Mouse (Mus musculus) heart, embryonic 16.5 days (tissue): ENCODE results near the gene Alyref. TPM values are rescaled to one million over a fixed set of nuclear protein-coding genes. Genes with fewer than 3 reads are reported as not detected.
"Not testable (repeated sequence)": the region's sequence is repeated elsewhere in the genome, so short reads cannot be mapped to it uniquely, and the experiment has no call there.

Source experiments
- ATAC-seq: fragments of 200-750 bp; cut with Nextera tagmentation; replicated peaks from 2 replicates; pipeline ENCODE4 v1.8.0; 2017; ENCODE audit warnings: moderate number of reproducible peaks; ENCODE audit not compliant: insufficient read depth, low FRiP score; ENCODE audit errors: extremely low read depth
- H3K27ac ChIP-seq: fragments of 300-500 bp; sonication (generic); 2 replicates; pipeline ENCODE4 v1.5.1; 2014; ENCODE audit warnings: mild to moderate bottlenecking, low read length, control low read depth, moderate library complexity
- H3K27me3 ChIP-seq: fragments of 300-500 bp; sonication (generic); 2 replicates; pipeline ENCODE4 v1.6.1; 2014; ENCODE audit warnings: low read length, mixed read lengths; ENCODE audit not compliant: control insufficient read depth, insufficient read depth
- H3K36me3 ChIP-seq: fragments of 300-500 bp; sonication (generic); 2 replicates; pipeline ENCODE4 v1.6.1; 2014; ENCODE audit not compliant: control insufficient read depth, insufficient read depth
- H3K4me1 ChIP-seq: fragments of 300-500 bp; sonication (generic); 2 replicates; pipeline ENCODE4 v1.6.1; 2014; ENCODE audit warnings: low read length, mixed read lengths; ENCODE audit not compliant: control insufficient read depth, insufficient read depth
- H3K4me2 ChIP-seq: fragments of 300-500 bp; sonication (generic); 2 replicates; pipeline ENCODE4 v1.6.1; 2014; ENCODE audit warnings: low read depth, mild to moderate bottlenecking, control low read depth, low read length
- H3K4me3 ChIP-seq: fragments of 300-500 bp; sonication (generic); 2 replicates; pipeline ENCODE4 v1.5.1; 2014; ENCODE audit warnings: mild to moderate bottlenecking, control low read depth, low read length
- H3K9ac ChIP-seq: fragments of 300-500 bp; sonication (generic); 2 replicates; pipeline ENCODE4 v1.6.1; 2014; ENCODE audit warnings: low read length, control low read depth
- H3K9me3 ChIP-seq: fragments of 300-500 bp; sonication (generic); replicated peaks from 2 replicates; pipeline ENCODE4 v1.6.1; 2016; ENCODE audit warnings: low read length; ENCODE audit not compliant: control insufficient read depth
- WGBS: fragments of 180-500 bp; shearing (Covaris S2); extraction: QIAGEN DNeasy Blood & Tissue Kit; methylation state at CpG from one replicate; pipeline ENCODE4 v1.1.7; 2014; 5-methylcytosine and 5-hydroxymethylcytosine counted together
- polyA plus RNA-seq: library from polyadenylated mRNA; unstranded; fragments of >200 nt; fragmentation: Nextera tagmentation; extraction: Ambion mirVana; gene quantifications from 2 replicates; pipeline ENCODE4 v1.2.1, GENCODE M21; 2015

Alyref gene
- polyA plus RNA-seq, 1 experiment from 2014 or later, result 229 TPM

DNA sequence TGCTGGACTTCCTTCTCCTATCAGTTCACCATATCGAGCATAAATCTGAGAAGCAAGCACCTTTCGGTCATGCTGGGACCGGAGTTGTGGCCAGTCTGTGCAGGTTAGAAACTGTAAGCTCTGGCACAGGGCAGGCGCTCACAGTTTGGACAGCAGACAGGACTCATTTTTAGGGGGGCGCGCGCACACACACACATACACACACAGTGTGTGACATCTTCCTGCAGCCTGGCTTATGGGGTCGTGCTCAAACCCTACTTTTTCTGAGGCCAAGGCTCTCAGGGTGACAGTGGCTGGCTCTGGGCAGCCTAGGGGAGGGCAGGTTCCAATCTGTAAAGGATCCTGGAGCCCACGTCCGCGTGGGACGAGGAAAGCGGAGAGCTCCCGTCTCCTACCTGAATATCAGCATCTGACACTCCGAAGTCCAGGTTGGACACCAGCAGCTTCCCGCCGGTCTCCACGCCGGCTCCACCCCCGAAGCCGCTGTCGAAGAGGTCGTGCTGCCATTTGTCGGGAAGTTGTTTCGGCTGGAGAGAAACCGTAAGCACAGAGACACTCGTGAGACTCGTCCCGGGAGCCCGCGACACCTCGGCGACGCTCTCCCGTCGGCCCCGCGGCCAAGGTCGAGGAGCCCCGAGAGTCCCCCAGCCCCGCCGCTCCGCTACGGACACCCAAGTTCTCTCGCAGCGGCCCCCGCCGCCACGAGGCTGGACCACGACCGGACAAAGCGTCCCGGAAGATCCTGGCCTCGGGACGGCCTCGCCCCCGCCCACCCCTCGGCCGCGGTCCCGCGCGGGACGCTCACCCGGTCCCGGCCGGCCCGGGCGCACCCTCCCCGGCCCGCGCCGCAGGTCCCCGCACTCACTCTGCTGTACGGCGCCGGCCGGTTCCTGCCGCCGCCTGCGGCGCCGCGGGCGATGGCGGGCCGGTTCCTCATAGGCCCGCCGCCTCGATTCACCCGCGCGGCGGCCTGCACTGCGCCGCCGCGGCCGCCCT, 627 bp downstream of the Alyref start:
- Histone ChIP-seq H3K4me1 (peaks cover 17% of the 10 kb centered on the region), H3K36me3 (peaks cover 40% of the 10 kb centered on the region), H3K4me2 (peak overlapping the region; percentile 77), H3K4me3 (peak overlapping the region; percentile 91), H3K27ac (peak overlapping the region; percentile 88), H3K27me3 (no peaks in the 10 kb centered on the region), H3K9me3 (no peaks in the 10 kb centered on the region), H3K9ac (peak overlapping the region; percentile 88)
- ATAC-seq, result peak; percentile 20
- WGBS, result 3% methylated on average over 88 of the region's 99 CpGs

GRCm38 (mm10) chr11:120588531-120588930, 9.6 kb downstream of the Alyref start:
- Histone ChIP-seq H3K36me3 (peaks cover 65% of the 10 kb centered on the region), H3K4me2 (no peak overlapping the region), H3K4me3 (no peak overlapping the region), H3K27ac (no peak overlapping the region), H3K27me3 (no peaks in the 10 kb centered on the region), H3K9me3 (peaks cover 3% of the 10 kb centered on the region; the same call in 1 of the 2 replicates), H3K9ac (no peak overlapping the region), H3K4me1 (no peaks in the 10 kb centered on the region)
- no peak for ATAC-seq
- WGBS, result 80% methylated on average over 6 of the region's 6 CpGs

- Histone ChIP-seq H3K4me3 (no peak overlapping the region), H3K4me1 (peaks cover 20% of the 10 kb centered on the region), H3K4me2 (no peak overlapping the region), H3K27me3 (no peaks in the 10 kb centered on the region), H3K27ac (no peak overlapping the region), H3K36me3 (peaks cover 41% of the 10 kb centered on the region), H3K9me3 (peaks cover 3% of the 10 kb centered on the region; the same call in 1 of the 2 replicates), H3K9ac (no peak overlapping the region)
- no peak for ATAC-seq
- WGBS, result 97% methylated on average over 1 of the region's 1 CpGs
These were observed 14.2 kb downstream of the Alyref start for GRCm38 (mm10) chr11:120583937-120584336.

DNA sequence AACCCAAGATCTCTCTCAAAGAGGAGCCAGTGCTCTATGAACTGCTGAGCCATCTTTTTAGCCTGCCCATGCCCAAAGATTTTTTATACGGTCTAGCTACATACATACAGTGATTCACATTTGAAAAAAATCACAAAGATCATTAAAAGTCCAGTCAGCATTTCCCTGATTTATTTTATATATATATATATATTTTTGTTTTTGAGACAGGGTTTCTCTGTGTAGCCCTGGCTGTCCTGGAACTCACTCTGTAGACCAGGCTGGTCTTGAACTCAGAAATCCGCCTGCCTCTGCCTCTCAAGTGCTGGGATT, 15.2 kb downstream of the Alyref start:
- WGBS, result 93% methylated on average over 2 of the region's 2 CpGs
- peaks cover 44% of the 10 kb centered on the region for H3K36me3 ChIP-seq
- H3K4me3 ChIP-seq, ATAC-seq, H3K9ac ChIP-seq, H3K9me3 ChIP-seq, H3K4me2 ChIP-seq, H3K27me3 ChIP-seq, H3K27ac ChIP-seq: not testable (repeated sequence)
- H3K4me1 ChIP-seq, result peaks cover 20% of the 10 kb centered on the region

DNA sequence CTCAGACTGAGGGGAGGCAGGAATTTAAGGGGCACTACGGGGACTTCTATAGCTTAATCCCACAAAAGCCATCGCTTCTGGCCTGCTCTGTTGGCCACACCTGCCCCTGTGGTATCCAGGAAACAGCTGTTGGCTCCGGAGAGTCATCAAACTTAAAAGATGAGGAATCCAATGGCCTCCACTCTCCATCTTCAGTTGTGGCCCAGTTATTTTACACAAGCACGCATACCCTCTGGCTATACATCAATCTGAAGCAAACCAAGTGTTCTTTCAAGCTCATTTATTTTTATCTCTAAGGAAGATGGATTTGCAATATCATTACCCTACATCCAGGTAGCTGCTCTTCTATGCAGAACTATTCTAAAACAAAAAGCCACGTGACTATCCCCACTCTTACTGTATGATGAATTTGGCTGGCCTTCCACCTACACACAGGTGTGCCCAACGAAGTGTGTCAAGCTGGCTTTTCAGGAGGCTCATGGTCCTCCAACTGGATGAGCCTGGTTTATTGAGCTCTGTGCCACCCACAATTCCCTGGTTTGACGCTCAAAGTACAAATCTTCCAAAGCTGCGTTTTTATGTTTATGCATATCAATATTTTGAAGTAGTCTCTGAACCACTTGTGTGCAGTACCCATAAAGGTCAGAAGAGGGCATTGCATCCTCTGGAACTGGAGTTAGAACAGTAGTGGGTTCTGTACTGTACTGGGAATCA, 15.7 kb downstream of the Alyref start:
- ATAC-seq, result no peak
- H3K4me3 ChIP-seq, result peak overlapping the region; percentile 92
- H3K4me2 ChIP-seq, result peak overlapping the region; percentile 94
- peak overlapping the region; percentile 92 for H3K27ac ChIP-seq
- peaks cover 46% of the 10 kb centered on the region for H3K36me3 ChIP-seq
- WGBS, result 78% methylated on average over 8 of the region's 8 CpGs
- peaks cover 3% of the 10 kb centered on the region; the same call in 1 of the 2 replicates for H3K9me3 ChIP-seq
- H3K4me1 ChIP-seq, result peaks cover 20% of the 10 kb centered on the region
- H3K9ac ChIP-seq, result peak overlapping the region; percentile 95
- H3K27me3 ChIP-seq, result no peaks in the 10 kb centered on the region

DNA sequence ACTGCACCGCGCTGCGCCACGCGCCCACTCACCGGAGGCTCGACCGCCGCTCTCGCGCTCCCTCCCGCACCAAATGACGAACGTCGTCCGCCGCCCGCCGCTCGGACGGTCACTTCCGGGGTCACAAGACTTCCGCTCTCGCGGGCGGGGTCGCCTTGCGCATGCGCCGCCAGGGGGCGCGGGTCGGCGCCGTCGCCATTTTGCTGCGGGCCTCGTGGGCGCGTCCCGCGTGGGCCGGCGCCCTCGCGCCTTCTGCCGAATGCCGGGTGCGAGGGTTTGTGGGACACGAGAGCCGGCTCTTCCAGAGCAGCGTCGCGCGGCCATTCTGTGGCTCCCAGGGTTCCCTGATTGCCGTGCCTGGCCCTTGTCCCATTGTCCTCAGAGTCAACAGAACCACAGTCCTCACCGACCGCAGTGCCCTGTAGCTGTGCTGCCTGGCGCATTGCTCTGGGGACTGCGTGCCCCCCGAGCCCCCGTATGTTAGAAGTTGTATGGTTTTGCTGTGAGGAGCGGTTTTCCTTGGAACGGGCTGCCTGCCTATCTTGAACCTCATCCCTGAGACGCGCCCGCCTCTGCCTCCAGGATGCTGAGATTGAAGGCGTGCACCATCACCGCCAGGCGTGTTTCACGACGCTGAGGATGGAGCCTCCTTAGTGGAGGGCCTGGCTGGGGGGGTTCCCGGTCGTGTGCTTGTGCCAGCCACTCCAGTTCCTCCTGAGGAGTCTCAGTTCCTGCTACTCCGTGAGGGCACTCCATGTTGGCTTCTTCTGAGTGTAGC, 16.5 kb downstream of the Alyref start, which contains the start of gene Arhgdia:
Gene Arhgdia, minus strand, starts transcription at position 135 of the 778 bp plus-strand sequence.
- H3K27ac ChIP-seq, result peak within 1 kb of the TSS; percentile 92
- H3K36me3 ChIP-seq, result peaks cover 42% of the 10 kb centered on the region

GRCm38 (mm10) chr11:120580871-120581331, 17.3 kb downstream of the Alyref start:
- H3K4me1 ChIP-seq, result peaks cover 20% of the 10 kb centered on the region
- peak; percentile 42 for ATAC-seq
- peak overlapping the region; percentile 92 for H3K27ac ChIP-seq
- H3K27me3 ChIP-seq, result no peaks in the 10 kb centered on the region
- H3K9ac ChIP-seq, result peak overlapping the region; percentile 95
- peak overlapping the region; percentile 95 for H3K4me2 ChIP-seq
- peaks cover 36% of the 10 kb centered on the region for H3K36me3 ChIP-seq
- WGBS, result 1% methylated on average over 43 of the region's 44 CpGs
- H3K9me3 ChIP-seq, result peaks cover 3% of the 10 kb centered on the region; the same call in 1 of the 2 replicates
- peak overlapping the region; percentile 92 for H3K4me3 ChIP-seq

More for the DNA sequence above, 16.5 kb downstream of the Alyref start, which contains the start of gene Arhgdia:
- Histone ChIP-seq H3K9ac (peak within 1 kb of the TSS; percentile 95), H3K9me3 (peaks cover 3% of the 10 kb centered on the region; the same call in 1 of the 2 replicates), H3K4me2 (peak within 1 kb of the TSS; percentile 95), H3K27me3 (no peaks in the 10 kb centered on the region), H3K4me1 (peaks cover 20% of the 10 kb centered on the region), H3K4me3 (peak within 1 kb of the TSS; percentile 92)
- WGBS, result 4% methylated on average over 74 of the region's 75 CpGs
- ATAC-seq, result peak; percentile 78

DNA sequence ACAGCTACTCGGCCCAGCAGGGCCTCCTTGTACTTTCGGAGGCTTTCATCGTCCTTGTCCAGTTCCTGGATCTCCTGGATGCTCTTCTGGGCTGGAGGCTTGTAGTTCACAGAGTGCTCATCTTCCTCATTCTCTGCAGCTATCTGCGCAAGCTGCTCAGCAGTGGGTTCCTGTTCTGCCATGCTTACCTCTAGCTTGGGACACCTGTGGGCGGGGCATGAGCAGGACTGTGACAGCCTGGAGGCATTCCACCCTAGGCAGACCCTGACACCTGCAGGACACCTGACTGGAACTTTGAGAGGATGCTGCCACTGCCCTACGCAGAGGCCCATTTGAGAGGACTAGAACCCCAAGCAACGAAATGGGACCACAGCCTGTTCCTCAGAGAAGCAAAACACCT, 18.0 kb downstream of the Alyref start:
- peak overlapping the region; percentile 95 for H3K9ac ChIP-seq
- peak overlapping the region; percentile 92 for H3K4me3 ChIP-seq
- H3K4me2 ChIP-seq, result peak overlapping the region; percentile 95
- peaks cover 31% of the 10 kb centered on the region for H3K36me3 ChIP-seq
- peaks cover 20% of the 10 kb centered on the region for H3K4me1 ChIP-seq
- ATAC-seq, result no peak
- H3K27me3 ChIP-seq, result no peaks in the 10 kb centered on the region
- peak overlapping the region; percentile 92 for H3K27ac ChIP-seq
- peaks cover 3% of the 10 kb centered on the region; the same call in 1 of the 2 replicates for H3K9me3 ChIP-seq
- WGBS, result 47% methylated on average over 7 of the region's 7 CpGs
